Mouse (Mus musculus) left cerebral cortex, postnatal 10 days (tissue): Measurements from ENCODE around the gene Npas2. TPM values are rescaled to one million over a fixed set of nuclear protein-coding genes. Genes with fewer than 3 reads are reported as not detected.

Experiments used
- DNase-seq, 2 experiments: peaks; one replicate each; pipeline ENCODE4 v3.0.0; 2021 to 2022; ENCODE audit warnings: low spot score in 2 of 2, mixed read lengths in 1 of 2; ENCODE audit errors: extremely low spot score in 1 of 2
- intact Hi-C: fragments of 180-260 bp; cut with DNase I; formaldehyde crosslinking; loops from one replicate; pipeline ENCODE4 v1.15.1; 2025
- total RNA-seq, 2 experiments: library from RNA; stranded (reverse); gene quantifications; 2 replicates each; pipeline ENCODE4 v1.2.3; 2021

Gene Npas2
- total RNA-seq, 2 experiments from 2014 or later, result 39.9 to 41.8 TPM

- no peak for DNase-seq
These were observed 151.6 kb downstream of the Npas2 start for GRCm38 (mm10) chr1:39344981-39345600.

GRCm38 (mm10) chr1:39349001-39349400 lies 155.5 kb downstream of the Npas2 start:
- peak; percentile 32 to 59 for DNase-seq
- intact Hi-C loops, result no loop called here

More at GRCm38 (mm10) chr1:39344981-39345600, 151.6 kb downstream of the Npas2 start:
- intact Hi-C loops, result loop anchor here (5.0 kb wide), 1 partner anchor 153 kb away; the partner anchor contains the start of gene Npas2

- intact Hi-C loops, result no loop called here
- DNase-seq, result no peak
These were observed 155.9 kb downstream of the Npas2 start for GRCm38 (mm10) chr1:39349427-39349826.

- DNase-seq, result no peak
- intact Hi-C loops, result no loop called here
These were observed 168.4 kb downstream of the Npas2 start for GRCm38 (mm10) chr1:39361754-39362514.

- no peak for DNase-seq
- intact Hi-C loops, result no loop called here
These were observed 169.0 kb downstream of the Npas2 start for GRCm38 (mm10) chr1:39362515-39362893.

- intact Hi-C loops, result no loop called here
These were observed 172.0 kb downstream of the Npas2 start for GRCm38 (mm10) chr1:39365562-39365961.

GRCm38 (mm10) chr1:39367045-39367444 lies 173.5 kb downstream of the Npas2 start:
- no peak for DNase-seq
- intact Hi-C loops, result no loop called here

More at GRCm38 (mm10) chr1:39365562-39365961, 172.0 kb downstream of the Npas2 start:
- DNase-seq, result no peak

GRCm38 (mm10) chr1:39367601-39368266 lies 174.2 kb downstream of the Npas2 start, which contains the start of gene Rpl31:
TSS of gene Rpl31 (plus strand) at chr1:39367842.
- intact Hi-C loops, result no loop called here

GRCm38 (mm10) chr1:39368267-39368841 lies 174.8 kb downstream of the Npas2 start:
- DNase-seq, result peak in 1 of 2 experiments; percentile 45
- intact Hi-C loops, result no loop called here

More at GRCm38 (mm10) chr1:39367601-39368266, 174.2 kb downstream of the Npas2 start, which contains the start of gene Rpl31:
- peak; percentile 96 to 98 for DNase-seq

- intact Hi-C loops, result no loop called here
- DNase-seq, result no peak
These were observed 176.9 kb downstream of the Npas2 start for GRCm38 (mm10) chr1:39370431-39370830.

GRCm38 (mm10) chr1:39372220-39372843 lies 178.8 kb downstream of the Npas2 start:
- no peak for DNase-seq

GRCm38 (mm10) chr1:39373378-39373777 lies 179.8 kb downstream of the Npas2 start:
- no peak for DNase-seq
- intact Hi-C loops, result no loop called here

More at GRCm38 (mm10) chr1:39372220-39372843, 178.8 kb downstream of the Npas2 start:
- intact Hi-C loops, result no loop called here

GRCm38 (mm10) chr1:39374231-39374809 lies 180.8 kb downstream of the Npas2 start:
- no peak for DNase-seq
- intact Hi-C loops, result no loop called here

GRCm38 (mm10) chr1:39376121-39376520 lies 182.6 kb downstream of the Npas2 start:
- no peak for DNase-seq
- intact Hi-C loops, result no loop called here

GRCm38 (mm10) chr1:39376726-39377240 lies 183.3 kb downstream of the Npas2 start:
- intact Hi-C loops, result no loop called here
- DNase-seq, result no peak

- intact Hi-C loops, result no loop called here
- DNase-seq, result no peak
These were observed 185.0 kb downstream of the Npas2 start for GRCm38 (mm10) chr1:39378540-39378939.

- DNase-seq, result no peak
- intact Hi-C loops, result no loop called here
These were observed 185.5 kb downstream of the Npas2 start for GRCm38 (mm10) chr1:39379021-39379420.

GRCm38 (mm10) chr1:39381017-39381416 lies 187.5 kb downstream of the Npas2 start:
- DNase-seq, result no peak
- intact Hi-C loops, result no loop called here
